Mouse (Mus musculus) myocyte (in vitro differentiated cells): ENCODE results near the gene Angptl6.

ENCODE experiments used
- MAX ChIP-seq: IDR thresholded peaks from one replicate; pipeline ENCODE4 v1.6.1; 2011; ENCODE audit warnings: low read depth, mild to moderate bottlenecking, control low read depth
- POLR2A ChIP-seq: IDR thresholded peaks from one replicate; pipeline ENCODE4 v1.6.1; 2011; ENCODE audit warnings: low read depth, mild to moderate bottlenecking, control low read depth, moderate library complexity; ENCODE audit not compliant: insufficient read length

GRCm38 (mm10) chr9:20893590-20894343 lies 14.2 kb upstream of the Angptl6 start:
- TF ChIP-seq POLR2A (peak; percentile 49), MAX (no peak)
